Mouse (Mus musculus): ENCODE data around the gene Mbnl2. TPM values are rescaled to one million over a fixed set of nuclear protein-coding genes. Genes with fewer than 3 reads are reported as not detected.
A peak's percentile ranks its signal among the peaks of the same experiment; 100 is the strongest.

Mbnl2 gene
- polyA plus RNA-seq, 1 experiment from 2014 or later, result 173 TPM

DNA sequence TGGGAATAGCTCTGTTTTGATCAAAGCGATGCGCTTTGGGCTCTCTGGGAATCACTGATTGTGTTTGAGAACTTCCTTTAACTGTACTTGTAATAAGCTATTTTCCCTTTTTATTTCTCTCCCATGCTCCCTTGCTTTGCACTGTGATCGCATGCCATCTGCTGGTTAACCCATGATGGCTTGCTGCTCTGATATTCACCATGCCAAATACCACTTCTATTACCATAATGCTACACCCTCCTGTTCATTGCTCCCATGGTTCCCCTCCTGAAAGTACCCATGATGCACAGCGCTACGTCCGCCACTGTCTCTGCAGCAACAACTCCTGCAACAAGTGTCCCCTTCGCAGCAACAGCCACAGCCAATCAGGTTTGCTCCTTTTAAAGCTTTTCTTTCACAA, 128.9 kb downstream of the Mbnl2 start:
- ATAC-seq (ENCODE audit: insufficient number of reproducible peaks, low FRiP score, low TSS enrichment, low read depth), result no peak
- Histone ChIP-seq H3K27me3 (no peaks in the 10 kb centered on the region), H3K4me3 (replicated peaks) (no peak overlapping the region), H3K4me1 (no peaks in the 10 kb centered on the region), H3K27ac (replicated peaks) (no peak overlapping the region), H3K9me3 (replicated peaks) (no peaks in the 10 kb centered on the region), H3K4me2 (replicated peaks) (no peak overlapping the region), H3K36me3 (peaks cover 63% of the 10 kb centered on the region), H3K9ac (no peak overlapping the region)
- WGBS, result 88% methylated on average over 7 of the region's 7 CpGs

GRCm38 (mm10) chr14:120404811-120405582, 129.5 kb downstream of the Mbnl2 start:
- 78% methylated on average over 17 of the region's 17 CpGs for WGBS
- Histone ChIP-seq H3K36me3 (peaks cover 62% of the 10 kb centered on the region), H3K27me3 (no peaks in the 10 kb centered on the region), H3K4me2 (replicated peaks) (no peak overlapping the region), H3K9ac (no peak overlapping the region), H3K4me3 (replicated peaks) (no peak overlapping the region), H3K4me1 (no peaks in the 10 kb centered on the region), H3K9me3 (replicated peaks) (no peaks in the 10 kb centered on the region), H3K27ac (replicated peaks) (no peak overlapping the region)
- ATAC-seq (ENCODE audit: insufficient number of reproducible peaks, low FRiP score, low TSS enrichment, low read depth), result no peak

DNA sequence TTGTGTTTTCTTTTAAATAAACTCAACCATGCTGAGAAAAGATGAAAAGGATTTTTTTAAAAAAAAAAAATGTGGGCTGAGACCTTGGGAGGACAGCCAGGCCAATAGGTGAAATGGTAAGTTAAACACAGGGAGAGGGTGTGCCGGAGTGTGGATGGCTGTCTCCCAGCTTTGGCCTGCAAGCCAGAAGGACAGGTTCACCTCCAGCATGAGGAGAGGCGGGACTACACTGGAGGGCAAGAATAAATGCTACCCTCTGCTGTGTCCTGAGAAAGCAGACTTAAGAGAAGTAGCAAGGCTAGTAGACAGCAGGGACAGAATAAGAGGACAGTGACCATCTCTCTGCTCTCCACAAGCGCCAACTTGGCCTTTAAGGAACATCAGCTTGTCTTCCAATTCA, 130.1 kb downstream of the Mbnl2 start:
- Histone ChIP-seq H3K27ac (replicated peaks) (0 out of 2 replicates have a peak overlapping the region, but pooled peaks have one; percentile 22), H3K4me1 (no peaks in the 10 kb centered on the region), H3K9ac (no peak overlapping the region), H3K36me3 (peaks cover 60% of the 10 kb centered on the region), H3K27me3 (no peaks in the 10 kb centered on the region), H3K9me3 (replicated peaks) (no peaks in the 10 kb centered on the region), H3K4me3 (replicated peaks) (no peak overlapping the region), H3K4me2 (replicated peaks) (no peak overlapping the region)
- 86% methylated on average over 3 of the region's 3 CpGs for WGBS
- ATAC-seq (ENCODE audit: insufficient number of reproducible peaks, low FRiP score, low TSS enrichment, low read depth), result no peak

GRCm38 (mm10) chr14:120406271-120406670, 130.8 kb downstream of the Mbnl2 start:
- ATAC-seq (ENCODE audit: insufficient number of reproducible peaks, low FRiP score, low TSS enrichment, low read depth), result no peak
- H3K4me1 ChIP-seq, result no peaks in the 10 kb centered on the region
- WGBS, result 81% methylated on average over 6 of the region's 6 CpGs
- peaks cover 58% of the 10 kb centered on the region for H3K36me3 ChIP-seq
- H3K9me3 ChIP-seq (replicated peaks), result no peaks in the 10 kb centered on the region
- H3K9ac ChIP-seq, result no peak overlapping the region
- no peak overlapping the region for H3K4me2 ChIP-seq (replicated peaks)
- 0 out of 2 replicates have a peak overlapping the region, but pooled peaks have one; percentile 22 for H3K27ac ChIP-seq (replicated peaks)
- no peak overlapping the region for H3K4me3 ChIP-seq (replicated peaks)
- H3K27me3 ChIP-seq, result no peaks in the 10 kb centered on the region

- no peak for ATAC-seq (ENCODE audit: insufficient number of reproducible peaks, low FRiP score, low TSS enrichment, low read depth)
- Histone ChIP-seq H3K4me1 (no peaks in the 10 kb centered on the region), H3K4me3 (replicated peaks) (no peak overlapping the region), H3K27ac (replicated peaks) (no peak overlapping the region), H3K9ac (no peak overlapping the region), H3K36me3 (peaks cover 57% of the 10 kb centered on the region), H3K27me3 (no peaks in the 10 kb centered on the region), H3K9me3 (replicated peaks) (no peaks in the 10 kb centered on the region), H3K4me2 (replicated peaks) (no peak overlapping the region)
- WGBS, result 74% methylated on average over 8 of the region's 8 CpGs
Observed at GRCm38 (mm10) chr14:120406820-120407219, 131.4 kb downstream of the Mbnl2 start.

DNA sequence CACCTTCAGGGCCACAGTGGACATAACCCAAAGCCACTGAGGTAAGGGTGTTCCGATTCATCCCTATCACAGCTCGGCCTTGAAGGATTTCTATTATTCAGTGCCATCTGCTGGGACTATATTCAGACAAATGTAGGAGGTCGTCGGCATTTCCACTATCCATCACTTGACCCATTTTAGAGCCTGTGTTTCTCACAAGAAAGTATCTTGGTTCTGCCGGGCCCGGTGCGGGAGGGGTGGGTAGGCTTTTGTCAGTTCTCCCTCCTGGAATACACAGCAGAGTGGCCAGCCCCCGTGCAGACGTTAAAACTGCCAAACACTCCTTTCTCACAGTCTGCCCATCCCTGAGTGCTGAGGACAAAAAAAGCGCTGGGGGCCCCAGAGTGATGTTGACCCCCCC, 134.4 kb downstream of the Mbnl2 start:
- WGBS, result 90% methylated on average over 10 of the region's 10 CpGs
- Histone ChIP-seq H3K4me1 (no peaks in the 10 kb centered on the region), H3K4me3 (replicated peaks) (no peak overlapping the region), H3K9me3 (replicated peaks) (no peaks in the 10 kb centered on the region), H3K27me3 (no peaks in the 10 kb centered on the region), H3K27ac (replicated peaks) (no peak overlapping the region), H3K4me2 (replicated peaks) (no peak overlapping the region), H3K9ac (no peak overlapping the region), H3K36me3 (peaks cover 62% of the 10 kb centered on the region)
- ATAC-seq (ENCODE audit: insufficient number of reproducible peaks, low FRiP score, low TSS enrichment, low read depth), result no peak

DNA sequence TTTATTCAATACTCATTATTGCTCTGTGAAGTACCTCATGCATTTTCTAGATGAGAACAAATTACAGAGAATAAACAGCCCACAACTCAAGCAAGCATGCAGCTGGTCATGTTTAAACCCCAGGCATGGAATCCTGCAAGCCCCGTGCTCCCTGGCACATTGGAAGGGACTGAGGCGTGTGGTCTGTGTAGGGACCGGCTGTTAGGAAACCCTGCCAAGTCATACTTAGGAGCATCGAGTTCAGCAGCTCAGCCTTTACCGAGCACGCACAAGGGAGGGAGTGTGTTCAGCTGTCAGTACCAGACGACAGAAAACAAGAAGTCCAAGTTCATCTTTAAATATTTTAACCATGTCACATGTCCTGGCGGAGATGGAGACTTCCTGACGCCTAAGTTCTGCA, 141.4 kb downstream of the Mbnl2 start:
- Histone ChIP-seq H3K4me1 (no peaks in the 10 kb centered on the region), H3K36me3 (peaks cover 61% of the 10 kb centered on the region), H3K4me2 (replicated peaks) (no peak overlapping the region), H3K27me3 (no peaks in the 10 kb centered on the region), H3K9ac (no peak overlapping the region), H3K9me3 (replicated peaks) (no peaks in the 10 kb centered on the region), H3K27ac (replicated peaks) (no peak overlapping the region), H3K4me3 (replicated peaks) (no peak overlapping the region)
- 42% methylated on average over 9 of the region's 9 CpGs for WGBS
- ATAC-seq (ENCODE audit: insufficient number of reproducible peaks, low FRiP score, low TSS enrichment, low read depth), result peak; percentile 74

GRCm38 (mm10) chr14:120418964-120419363, 143.5 kb downstream of the Mbnl2 start:
- Histone ChIP-seq H3K9ac (no peak overlapping the region), H3K27ac (replicated peaks) (no peak overlapping the region), H3K4me3 (replicated peaks) (no peak overlapping the region), H3K4me1 (no peaks in the 10 kb centered on the region), H3K9me3 (replicated peaks) (no peaks in the 10 kb centered on the region), H3K36me3 (peaks cover 66% of the 10 kb centered on the region), H3K27me3 (no peaks in the 10 kb centered on the region), H3K4me2 (replicated peaks) (no peak overlapping the region)
- 76% methylated on average over 14 of the region's 14 CpGs for WGBS
- ATAC-seq (ENCODE audit: insufficient number of reproducible peaks, low FRiP score, low TSS enrichment, low read depth), result no peak

DNA sequence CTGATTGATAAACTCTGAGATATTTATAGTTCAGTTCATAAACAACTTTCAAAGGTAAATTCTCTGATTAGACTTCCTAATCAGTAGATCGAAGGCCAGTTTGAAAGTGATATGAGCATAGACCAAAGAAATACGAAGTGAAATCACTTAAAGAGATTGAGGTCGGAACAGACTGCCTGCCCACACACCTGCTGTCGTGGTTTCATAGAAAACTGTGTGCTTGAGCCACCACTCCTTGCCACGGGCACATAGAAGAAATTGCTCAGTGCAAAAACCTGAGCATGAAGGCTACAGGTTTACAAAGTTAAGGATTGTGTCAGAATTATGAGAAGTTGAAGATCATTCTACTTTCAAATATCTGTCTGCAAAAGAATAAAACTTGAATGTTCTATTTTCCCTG, 153.0 kb downstream of the Mbnl2 start:
- WGBS, result 87% methylated on average over 5 of the region's 5 CpGs

GRCm38 (mm10) chr14:120432773-120433172, 157.3 kb downstream of the Mbnl2 start:
- Histone ChIP-seq H3K27me3 (no peaks in the 10 kb centered on the region), H3K36me3 (peaks cover 29% of the 10 kb centered on the region), H3K4me2 (replicated peaks) (no peak overlapping the region), H3K9ac (no peak overlapping the region), H3K4me3 (replicated peaks) (no peak overlapping the region), H3K4me1 (peaks cover 5% of the 10 kb centered on the region; the same call in 1 of the 2 replicates), H3K27ac (replicated peaks) (no peak overlapping the region), H3K9me3 (replicated peaks) (no peaks in the 10 kb centered on the region)
- ATAC-seq (ENCODE audit: insufficient number of reproducible peaks, low FRiP score, low TSS enrichment, low read depth), result no peak

More for the DNA sequence above, 153.0 kb downstream of the Mbnl2 start:
- peaks cover 54% of the 10 kb centered on the region for H3K36me3 ChIP-seq
- H3K4me1 ChIP-seq, result no peaks in the 10 kb centered on the region
- ATAC-seq (ENCODE audit: insufficient number of reproducible peaks, low FRiP score, low TSS enrichment, low read depth), result no peak
- no peaks in the 10 kb centered on the region for H3K27me3 ChIP-seq
- 0 out of 2 replicates have a peak, but pooled peaks cover 9% of the 10 kb centered on the region for H3K9me3 ChIP-seq (replicated peaks)
- H3K27ac ChIP-seq (replicated peaks), result no peak overlapping the region
- no peak overlapping the region for H3K4me2 ChIP-seq (replicated peaks)
- H3K4me3 ChIP-seq (replicated peaks), result no peak overlapping the region
- no peak overlapping the region for H3K9ac ChIP-seq

GRCm38 (mm10) chr14:120433931-120434398, 158.5 kb downstream of the Mbnl2 start:
- Histone ChIP-seq H3K36me3 (peaks cover 25% of the 10 kb centered on the region), H3K27ac (replicated peaks) (peak overlapping the region; percentile 76), H3K27me3 (no peaks in the 10 kb centered on the region), H3K9ac (no peak overlapping the region), H3K4me2 (replicated peaks) (no peak overlapping the region), H3K4me3 (replicated peaks) (no peak overlapping the region), H3K9me3 (replicated peaks) (no peaks in the 10 kb centered on the region), H3K4me1 (peaks cover 5% of the 10 kb centered on the region; the same call in 1 of the 2 replicates)
- 31% methylated on average over 8 of the region's 8 CpGs for WGBS
- peak; percentile 40; the same call in 1 of the 2 replicates for ATAC-seq (ENCODE audit: insufficient number of reproducible peaks, low FRiP score, low TSS enrichment, low read depth)

DNA sequence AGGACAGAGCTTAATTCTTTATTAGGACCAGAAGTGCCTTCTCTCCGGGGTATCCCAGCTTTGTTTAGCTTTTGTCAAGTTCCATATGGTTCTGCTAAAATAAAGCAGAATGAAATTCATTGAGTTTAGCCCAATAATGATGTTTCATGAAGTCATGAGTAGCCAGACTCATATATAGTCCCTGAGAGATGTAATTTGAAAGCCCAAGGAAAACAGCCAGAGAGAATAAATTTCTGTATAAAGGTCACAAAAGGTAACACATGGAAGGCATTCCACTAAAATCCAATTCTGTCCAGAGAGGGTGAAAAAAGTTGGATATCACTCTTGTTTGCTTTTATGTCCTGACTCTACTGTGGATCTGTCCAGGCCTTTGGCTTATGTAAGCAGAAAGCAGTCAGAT, 159.4 kb downstream of the Mbnl2 start:
- H3K27me3 ChIP-seq, result no peaks in the 10 kb centered on the region
- H3K4me1 ChIP-seq, result peaks cover 5% of the 10 kb centered on the region; the same call in 1 of the 2 replicates
- 43% methylated on average over 1 of the region's 1 CpGs for WGBS
- H3K4me3 ChIP-seq (replicated peaks), result no peak overlapping the region
- H3K27ac ChIP-seq (replicated peaks), result peak overlapping the region; percentile 48
- no peaks in the 10 kb centered on the region for H3K9me3 ChIP-seq (replicated peaks)
- peaks cover 17% of the 10 kb centered on the region for H3K36me3 ChIP-seq
- ATAC-seq (ENCODE audit: insufficient number of reproducible peaks, low FRiP score, low TSS enrichment, low read depth), result no peak
- H3K9ac ChIP-seq, result no peak overlapping the region
- H3K4me2 ChIP-seq (replicated peaks), result no peak overlapping the region
